ENCODE assay signal across 17 mouse cellular contexts in genomic region chr9:72016021-72016420, GRCm38 (mm10).
"Had no signal": no experiment of that assay in that cellular context is flagged by ENCODE, and none has a peak within 500 bp of the region (broad histone marks: within the 10 kb centered on the region; RNA-seq: fewer than 3 reads in every experiment).

No protein-coding gene starts in this region.

- H3K9ac ChIP-seq: liver, embryonic 15.5 days; liver, postnatal 0 days; lung, embryonic 15.5 days; midbrain, embryonic 13.5 days; midbrain, embryonic 15.5 days; neural tube, embryonic 12.5 days; stomach, embryonic 15.5 days had no signal

- H3K4me3 ChIP-seq: liver, embryonic 15.5 days; lung, embryonic 15.5 days; midbrain, embryonic 10.5 days; midbrain, embryonic 13.5 days; midbrain, embryonic 15.5 days; neural tube, embryonic 12.5 days; stomach, embryonic 15.5 days had no signal

- H3K4me1 ChIP-seq: lung, embryonic 15.5 days; midbrain, embryonic 15.5 days; neural tube, embryonic 12.5 days; stomach, embryonic 15.5 days had no signal

- DNase-seq: liver, postnatal 0 days; lung, adult 2 months; lung, postnatal 14 days; lung, postnatal 4 days; right cerebral cortex, postnatal 14 days; thymus, adult 2 months; thymus, postnatal 25 days; thymus, postnatal 4 days had no signal

- H3K9me3 ChIP-seq: liver, embryonic 15.5 days; lung, embryonic 15.5 days; midbrain, embryonic 10.5 days; midbrain, embryonic 13.5 days; midbrain, embryonic 15.5 days; neural tube, embryonic 12.5 days; stomach, embryonic 15.5 days had no signal

- H3K27ac ChIP-seq: liver, embryonic 15.5 days; lung, embryonic 15.5 days; midbrain, embryonic 10.5 days; midbrain, embryonic 13.5 days; midbrain, embryonic 15.5 days; neural tube, embryonic 12.5 days; stomach, embryonic 15.5 days; stomach, postnatal 0 days had no signal

- H3K27me3 ChIP-seq: liver, embryonic 15.5 days; lung, embryonic 15.5 days; midbrain, embryonic 13.5 days; midbrain, embryonic 15.5 days; neural tube, embryonic 12.5 days; stomach, embryonic 15.5 days had no signal

- H3K36me3 ChIP-seq: liver, embryonic 15.5 days; lung, embryonic 15.5 days; midbrain, embryonic 13.5 days; midbrain, embryonic 15.5 days; neural tube, embryonic 12.5 days; stomach, embryonic 15.5 days had no signal

- ATAC-seq: liver, postnatal 0 days; lung, postnatal 0 days; midbrain, embryonic 13.5 days; midbrain, embryonic 15.5 days had no signal
